Mouse (Mus musculus) forebrain, embryonic 14.5 days (tissue): ENCODE measurements around the gene Zcchc24. TPM values are rescaled to one million over a fixed set of nuclear protein-coding genes. Genes with fewer than 3 reads are reported as not detected.
A peak's percentile ranks its signal among the peaks of the same experiment; 100 is the strongest.

Experiments used
- ATAC-seq: fragments of 200-750 bp; cut with Nextera tagmentation; 2 replicates; pipeline ENCODE4 v1.8.0; 2017; ENCODE audit warnings: mild to moderate bottlenecking, moderate library complexity
- DNase-seq: peaks from one replicate; pipeline ENCODE4 v3.0.0-alpha.2; 2015; ENCODE audit warnings: low spot score
- H3K27ac ChIP-seq: fragments of 300-500 bp; sonication (generic); 2 replicates; pipeline ENCODE4 v1.5.1; 2014; ENCODE audit warnings: low read depth, mild to moderate bottlenecking, control low read depth, low read length, moderate library complexity
- H3K27me3 ChIP-seq: fragments of 300-500 bp; sonication (generic); replicated peaks from 2 replicates; pipeline ENCODE4 v1.6.1; 2014; ENCODE audit warnings: low read length, control low read depth, mixed read lengths; ENCODE audit not compliant: control insufficient read depth, insufficient read depth
- H3K36me3 ChIP-seq: fragments of 300-500 bp; sonication (generic); 2 replicates; pipeline ENCODE4 v1.6.1; 2014; ENCODE audit warnings: low read length, control low read depth; ENCODE audit not compliant: control insufficient read depth, insufficient read depth
- H3K4me1 ChIP-seq: fragments of 300-500 bp; sonication (generic); 2 replicates; pipeline ENCODE4 v1.6.1; 2014; ENCODE audit warnings: antibody characterized with exemption, low read length, control low read depth; ENCODE audit not compliant: control insufficient read depth, insufficient read depth
- H3K4me2 ChIP-seq: fragments of 300-500 bp; sonication (generic); 2 replicates; pipeline ENCODE4 v1.6.1; 2014; ENCODE audit warnings: mild to moderate bottlenecking, control low read depth, low read length
- H3K4me3 ChIP-seq: fragments of 300-500 bp; sonication (generic); 2 replicates; pipeline ENCODE4 v1.5.1; 2014; ENCODE audit warnings: low read depth, low read length, control low read depth
- H3K9ac ChIP-seq: fragments of 300-500 bp; sonication (generic); 2 replicates; pipeline ENCODE4 v1.6.1; 2014; ENCODE audit warnings: mild to moderate bottlenecking, low read length, control low read depth, moderate library complexity
- H3K9me3 ChIP-seq: fragments of 300-500 bp; sonication (generic); replicated peaks from 2 replicates; pipeline ENCODE4 v1.6.1; 2016; ENCODE audit warnings: low read length, control low read depth, mixed read lengths; ENCODE audit not compliant: control insufficient read depth
- WGBS: fragments of 180-500 bp; shearing (Covaris S2); extraction: QIAGEN DNeasy Blood & Tissue Kit; methylation state at CpG from one replicate; pipeline ENCODE4 v1.1.7; 2014; 5-methylcytosine and 5-hydroxymethylcytosine counted together
- polyA plus RNA-seq: library from polyadenylated mRNA; unstranded; fragments of >200 nt; fragmentation: Nextera tagmentation; extraction: Ambion mirVana; gene quantifications from 2 replicates; pipeline ENCODE4 v1.2.1, GENCODE M21; 2014

The Zcchc24 gene
- polyA plus RNA-seq, 1 experiment from 2014 or later, result 8.0 TPM

GRCm38 (mm10) chr14:25686983-25687901 lies 81.6 kb downstream of the Zcchc24 start:
- WGBS, result 83% methylated on average over 10 of the region's 10 CpGs
- H3K9ac ChIP-seq, result no peak overlapping the region
- H3K27ac ChIP-seq, result no peak overlapping the region
- no peaks in the 10 kb centered on the region for H3K9me3 ChIP-seq
- H3K4me3 ChIP-seq, result no peak overlapping the region
- H3K27me3 ChIP-seq, result no peaks in the 10 kb centered on the region
- ATAC-seq, result no peak
- no peaks in the 10 kb centered on the region for H3K36me3 ChIP-seq
- no peak overlapping the region for H3K4me2 ChIP-seq
- H3K4me1 ChIP-seq, result no peaks in the 10 kb centered on the region
- DNase-seq, result no peak

GRCm38 (mm10) chr14:25686216-25686945 lies 82.5 kb downstream of the Zcchc24 start:
- Histone ChIP-seq H3K9me3 (no peaks in the 10 kb centered on the region), H3K9ac (no peak overlapping the region), H3K4me1 (no peaks in the 10 kb centered on the region), H3K36me3 (no peaks in the 10 kb centered on the region), H3K4me2 (no peak overlapping the region), H3K27ac (no peak overlapping the region), H3K27me3 (no peaks in the 10 kb centered on the region), H3K4me3 (no peak overlapping the region)
- 93% methylated on average over 7 of the region's 7 CpGs for WGBS
- ATAC-seq (no peak), DNase-seq (no peak)

- no peak overlapping the region for H3K4me2 ChIP-seq
- DNase-seq (no peak), ATAC-seq (no peak)
- no peak overlapping the region for H3K27ac ChIP-seq
- H3K4me3 ChIP-seq, result no peak overlapping the region
- 77% methylated on average over 6 of the region's 6 CpGs for WGBS
- no peaks in the 10 kb centered on the region for H3K4me1 ChIP-seq
- H3K36me3 ChIP-seq, result no peaks in the 10 kb centered on the region
- no peaks in the 10 kb centered on the region for H3K27me3 ChIP-seq
- no peaks in the 10 kb centered on the region for H3K9me3 ChIP-seq
- no peak overlapping the region for H3K9ac ChIP-seq
Observed at GRCm38 (mm10) chr14:25682020-25682419, 86.8 kb downstream of the Zcchc24 start.

- H3K9me3 ChIP-seq, result no peaks in the 10 kb centered on the region
- no peaks in the 10 kb centered on the region for H3K27me3 ChIP-seq
- WGBS, result 81% methylated on average over 7 of the region's 7 CpGs
- no peaks in the 10 kb centered on the region for H3K36me3 ChIP-seq
- H3K4me2 ChIP-seq, result no peak overlapping the region
- H3K9ac ChIP-seq, result no peak overlapping the region
- no peak overlapping the region for H3K27ac ChIP-seq
- DNase-seq (no peak), ATAC-seq (no peak)
- no peak overlapping the region for H3K4me3 ChIP-seq
- no peaks in the 10 kb centered on the region for H3K4me1 ChIP-seq
Observed at GRCm38 (mm10) chr14:25679625-25680024, 89.2 kb downstream of the Zcchc24 start.

GRCm38 (mm10) chr14:25667587-25667986 lies 101.3 kb downstream of the Zcchc24 start:
- Histone ChIP-seq H3K4me2 (no peak overlapping the region), H3K9ac (no peak overlapping the region), H3K27me3 (no peaks in the 10 kb centered on the region), H3K9me3 (no peaks in the 10 kb centered on the region), H3K4me1 (no peaks in the 10 kb centered on the region), H3K27ac (no peak overlapping the region), H3K4me3 (no peak overlapping the region), H3K36me3 (peaks cover 40% of the 10 kb centered on the region)
- 76% methylated on average over 3 of the region's 3 CpGs for WGBS
- no peak for ATAC-seq
- DNase-seq, result no peak

GRCm38 (mm10) chr14:25666668-25667376 lies 102.0 kb downstream of the Zcchc24 start:
- 89% methylated on average over 2 of the region's 2 CpGs for WGBS
- ATAC-seq, result no peak
- DNase-seq, result peak; percentile 27

GRCm38 (mm10) chr14:25665314-25665970 lies 103.4 kb downstream of the Zcchc24 start:
- Histone ChIP-seq H3K9me3 (no peaks in the 10 kb centered on the region), H3K27me3 (no peaks in the 10 kb centered on the region), H3K4me1 (no peaks in the 10 kb centered on the region), H3K4me2 (no peak overlapping the region), H3K36me3 (peaks cover 62% of the 10 kb centered on the region), H3K27ac (peak overlapping the region; percentile 57), H3K4me3 (no peak overlapping the region), H3K9ac (no peak overlapping the region)
- DNase-seq, result peak; percentile 19
- 65% methylated on average over 19 of the region's 19 CpGs for WGBS
- peak; percentile 38; the same call in 1 of the 2 replicates for ATAC-seq

More at GRCm38 (mm10) chr14:25666668-25667376, 102.0 kb downstream of the Zcchc24 start:
- Histone ChIP-seq H3K4me3 (no peak overlapping the region), H3K9me3 (no peaks in the 10 kb centered on the region), H3K4me1 (no peaks in the 10 kb centered on the region), H3K27ac (no peak overlapping the region), H3K36me3 (peaks cover 48% of the 10 kb centered on the region), H3K9ac (no peak overlapping the region), H3K27me3 (no peaks in the 10 kb centered on the region), H3K4me2 (no peak overlapping the region)

- Histone ChIP-seq H3K27me3 (no peaks in the 10 kb centered on the region), H3K36me3 (peaks cover 73% of the 10 kb centered on the region), H3K9me3 (no peaks in the 10 kb centered on the region), H3K9ac (no peak overlapping the region), H3K4me1 (no peaks in the 10 kb centered on the region), H3K4me2 (no peak overlapping the region), H3K4me3 (no peak overlapping the region), H3K27ac (no peak overlapping the region)
- WGBS, result 72% methylated on average over 7 of the region's 7 CpGs
- no peak for DNase-seq
- ATAC-seq, result no peak
Observed at GRCm38 (mm10) chr14:25664310-25664695, 104.5 kb downstream of the Zcchc24 start.
